Mouse (Mus musculus) testis, adult 2 months (tissue): ENCODE data around the gene Grk3. TPM values are rescaled to one million over a fixed set of nuclear protein-coding genes. Genes with fewer than 3 reads are reported as not detected.
A peak's percentile ranks its signal among the peaks of the same experiment; 100 is the strongest.

ENCODE experiments used
- H3K27ac ChIP-seq: fragments of 200-500 bp; 2 replicates; pipeline ENCODE4 v1.5.1; 2012; ENCODE audit warnings: low read depth, low read length; ENCODE audit not compliant: control insufficient read depth, insufficient read depth
- H3K27me3 ChIP-seq: fragments of 200-500 bp; 2 replicates; pipeline ENCODE4 v1.6.1; 2012; ENCODE audit warnings: mild to moderate bottlenecking, low read length, moderate library complexity; ENCODE audit not compliant: control insufficient read depth, insufficient read depth
- H3K36me3 ChIP-seq: fragments of 200-500 bp; 2 replicates; pipeline ENCODE4 v1.6.1; 2012; ENCODE audit warnings: mild to moderate bottlenecking, low read length; ENCODE audit not compliant: control insufficient read depth, insufficient read depth
- H3K4me1 ChIP-seq: fragments of 200-500 bp; 2 replicates; pipeline ENCODE4 v1.6.1; 2012; ENCODE audit warnings: low read length; ENCODE audit not compliant: control insufficient read depth, insufficient read depth
- H3K4me3 ChIP-seq: fragments of 200-500 bp; 2 replicates; pipeline ENCODE4 v1.5.1; 2012; ENCODE audit warnings: low read depth, mild to moderate bottlenecking, low read length, moderate library complexity, mixed read lengths; ENCODE audit not compliant: control insufficient read depth
- CTCF ChIP-seq: fragments of 200-500 bp; IDR thresholded peaks from 2 replicates; pipeline ENCODE4 v1.5.1; 2012; ENCODE audit warnings: low read depth, mild to moderate bottlenecking, inconsistent platforms, low read length, moderate library complexity; ENCODE audit not compliant: control insufficient read depth, insufficient read depth, insufficient replicate concordance
- POLR2A ChIP-seq: fragments of 200-500 bp; IDR thresholded peaks from 2 replicates; pipeline ENCODE4 v1.6.1; 2012; ENCODE audit warnings: low read depth, mild to moderate bottlenecking, inconsistent platforms, low read length, moderate library complexity; ENCODE audit not compliant: control insufficient read depth
- polyA plus RNA-seq: library from polyadenylated mRNA; depleted of rRNA; stranded (reverse); fragments of >200 nt; gene quantifications from 2 replicates; pipeline ENCODE4 v1.2.3, GENCODE M21; 2012; rRNA removed

The Grk3 gene
- polyA plus RNA-seq, 1 experiment: 15.8 TPM

DNA sequence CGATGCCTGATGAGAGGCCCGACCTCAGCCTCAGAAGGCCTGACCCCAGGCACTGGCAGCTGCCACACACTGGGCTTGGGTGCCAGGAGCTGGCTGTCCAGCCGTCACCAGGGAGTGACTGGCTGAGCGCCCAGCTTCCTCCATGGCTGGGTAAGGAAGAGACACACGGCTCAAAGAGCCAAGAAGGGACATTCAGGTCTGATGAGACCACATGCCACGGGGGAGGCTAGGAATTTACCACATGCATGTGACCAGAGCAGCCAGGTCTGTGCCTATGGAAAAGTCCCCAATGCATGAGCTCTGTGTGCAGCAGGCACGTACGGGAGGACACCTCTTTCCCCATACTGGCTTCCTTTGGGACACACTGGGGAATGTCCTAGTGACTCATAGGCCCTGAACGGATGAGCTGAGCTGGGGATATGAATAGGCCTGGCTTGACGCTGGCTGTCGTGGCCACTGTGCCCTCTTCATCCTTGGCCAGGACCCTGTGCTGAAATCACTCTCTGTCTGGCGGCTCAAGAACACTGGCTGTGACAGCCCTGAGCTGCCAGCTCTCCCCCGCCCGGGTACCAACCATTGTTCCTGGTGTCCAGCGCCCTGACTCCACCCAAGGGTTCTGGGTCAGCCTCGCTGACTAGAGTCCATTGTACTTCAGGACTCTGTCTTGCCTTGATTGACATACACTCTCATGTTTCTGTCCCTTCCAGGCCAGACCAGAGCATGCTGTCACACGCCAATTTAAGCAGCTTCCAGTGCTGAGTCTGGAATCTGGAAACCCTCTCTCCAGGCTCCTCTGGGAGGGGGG lies 128.7 kb downstream of the Grk3 start:
- Histone ChIP-seq H3K36me3 (no peaks in the 10 kb centered on the region), H3K4me1 (peaks cover 4% of the 10 kb centered on the region), H3K27ac (no peak overlapping the region), H3K4me3 (no peak overlapping the region), H3K27me3 (no peaks in the 10 kb centered on the region)
- TF ChIP-seq POLR2A (no peak), CTCF (no peak)

DNA sequence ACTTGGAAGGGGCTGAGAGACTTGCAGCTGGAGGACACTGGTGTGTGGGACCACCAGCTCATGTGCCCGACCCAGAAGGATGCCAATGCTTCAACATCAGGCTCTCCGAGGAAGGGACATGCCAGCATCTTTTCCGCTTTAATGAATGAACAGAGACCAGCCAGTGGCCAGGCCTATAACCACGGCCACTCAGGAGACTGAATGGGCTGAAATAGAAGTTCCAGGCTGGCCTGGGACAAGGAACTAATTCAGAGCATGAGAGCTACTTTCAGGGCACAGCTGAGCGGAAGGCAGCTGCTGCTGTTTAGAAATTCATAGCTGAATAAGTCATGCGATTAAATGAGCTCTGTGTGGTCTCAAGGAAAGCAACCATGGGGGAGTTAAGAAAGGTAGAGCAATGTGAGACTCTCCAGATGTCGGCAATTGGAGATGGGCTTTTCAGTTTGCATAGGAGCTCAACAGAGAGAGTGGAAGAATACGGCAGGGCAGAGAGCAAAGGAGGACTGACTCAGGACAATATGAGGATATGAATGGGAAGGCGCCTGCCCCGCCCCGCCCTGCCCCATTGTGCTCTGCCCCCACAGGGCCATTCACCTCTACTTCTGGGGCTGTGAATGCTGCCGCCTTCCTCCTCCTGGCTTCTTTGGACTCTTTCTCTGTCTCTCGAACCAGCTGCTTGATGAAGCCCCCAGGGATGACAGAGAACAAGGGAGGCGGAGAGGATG lies 138.0 kb downstream of the Grk3 start:
- Histone ChIP-seq H3K27ac (no peak overlapping the region), H3K27me3 (no peaks in the 10 kb centered on the region), H3K36me3 (no peaks in the 10 kb centered on the region), H3K4me1 (no peaks in the 10 kb centered on the region), H3K4me3 (no peak overlapping the region)
- TF ChIP-seq CTCF: no peak
- no peak for TF ChIP-seq POLR2A

DNA sequence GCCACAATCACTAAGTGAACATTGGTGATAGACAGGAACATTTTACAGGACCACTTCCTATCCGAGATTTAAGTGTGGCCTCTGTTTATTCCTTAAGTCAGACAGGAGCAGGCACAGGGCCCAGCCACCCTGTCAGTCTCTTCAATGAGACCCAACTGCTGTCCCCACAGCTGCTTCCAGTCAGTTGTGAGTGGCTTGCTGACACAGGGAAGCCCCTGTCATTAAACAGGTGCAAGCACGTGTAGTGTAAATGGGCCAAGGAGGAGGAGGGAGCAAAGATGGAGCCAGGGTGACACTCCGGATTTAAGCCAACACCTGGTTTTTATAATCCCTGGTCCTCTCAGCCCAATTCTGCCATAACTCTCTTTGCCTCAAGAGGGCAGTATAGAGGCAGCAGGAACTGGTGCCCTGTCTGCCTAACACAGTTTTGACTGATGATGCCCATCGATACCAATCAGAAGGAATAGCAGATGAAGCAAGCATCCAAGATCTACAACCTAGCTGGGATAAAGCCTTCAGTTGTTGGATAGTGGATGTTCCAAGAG lies 138.7 kb downstream of the Grk3 start:
- TF ChIP-seq POLR2A (no peak), CTCF (peak; percentile 44; the same call in 1 of the 2 replicates)
- H3K27me3 ChIP-seq: no peaks in the 10 kb centered on the region
- no peaks in the 10 kb centered on the region for H3K36me3 ChIP-seq
- no peaks in the 10 kb centered on the region for H3K4me1 ChIP-seq
- H3K27ac ChIP-seq: no peak overlapping the region
- no peak overlapping the region for H3K4me3 ChIP-seq

DNA sequence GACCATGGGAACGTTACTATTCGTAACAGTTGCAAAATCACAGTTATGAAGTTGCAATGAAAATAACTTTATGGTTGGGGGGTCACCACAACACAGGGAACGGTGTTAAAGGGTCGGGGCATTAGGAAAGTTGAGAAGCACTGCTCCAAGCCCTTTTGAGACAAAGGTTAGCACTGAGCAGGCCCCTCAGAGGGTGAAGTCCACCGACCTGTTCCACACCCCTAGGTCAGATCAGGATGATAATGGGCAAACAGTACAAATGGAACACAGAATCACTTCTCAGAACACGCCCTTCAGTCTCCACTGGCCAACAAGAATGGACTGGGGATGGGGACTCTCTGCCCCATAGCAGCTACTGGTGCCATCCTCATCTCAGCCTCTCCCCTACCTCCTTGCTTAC lies 142.6 kb downstream of the Grk3 start:
- Histone ChIP-seq H3K27me3 (no peaks in the 10 kb centered on the region), H3K4me3 (no peak overlapping the region), H3K27ac (no peak overlapping the region), H3K36me3 (no peaks in the 10 kb centered on the region), H3K4me1 (no peaks in the 10 kb centered on the region)
- TF ChIP-seq CTCF: no peak
- no peak for TF ChIP-seq POLR2A

DNA sequence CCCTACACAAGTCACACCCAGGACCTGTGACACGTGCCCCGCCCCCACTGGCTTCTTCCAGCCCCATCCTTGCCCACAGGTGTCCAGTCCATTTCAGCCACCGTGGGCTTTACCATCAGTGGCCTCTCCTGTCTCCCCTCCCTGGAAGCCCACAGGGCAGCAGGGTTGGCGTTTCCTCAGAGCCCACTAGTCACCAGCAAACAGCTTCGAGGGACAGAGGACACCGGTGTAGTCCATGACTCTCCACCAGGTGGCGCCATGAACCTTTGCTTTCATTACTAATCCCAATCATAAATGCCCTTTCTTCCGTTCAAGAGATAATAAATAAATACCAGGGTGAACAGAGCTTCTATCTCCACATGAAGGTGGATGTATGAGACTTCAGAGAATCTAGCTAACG lies 144.9 kb downstream of the Grk3 start:
- no peaks in the 10 kb centered on the region for H3K27me3 ChIP-seq

DNA sequence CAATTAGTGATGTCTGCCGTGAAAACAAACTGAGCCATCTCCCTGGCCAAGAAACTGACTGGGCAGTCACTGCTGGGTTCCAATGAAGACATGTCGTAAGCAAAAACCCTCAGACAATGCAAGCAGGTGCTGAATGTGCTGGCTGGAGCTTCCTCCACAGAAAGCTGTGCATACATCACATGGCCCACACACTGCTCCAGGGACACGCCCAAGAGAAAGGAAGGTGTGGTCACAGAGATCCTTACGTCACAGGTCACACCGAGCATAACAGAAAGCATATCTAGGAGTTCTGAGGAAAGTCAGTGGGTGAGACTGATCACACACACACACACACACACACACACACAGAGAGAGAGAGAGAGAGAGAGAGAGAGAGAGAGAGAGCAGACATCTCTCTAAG lies 147.0 kb downstream of the Grk3 start:
- H3K27ac ChIP-seq: no peak overlapping the region
- no peaks in the 10 kb centered on the region for H3K36me3 ChIP-seq
- no peaks in the 10 kb centered on the region for H3K4me1 ChIP-seq
- H3K4me3 ChIP-seq: no peak overlapping the region
- no peak for TF ChIP-seq CTCF
- no peaks in the 10 kb centered on the region for H3K27me3 ChIP-seq

More for the DNA sequence above, 144.9 kb downstream of the Grk3 start:
- no peak for TF ChIP-seq POLR2A
- peak; percentile 78 for TF ChIP-seq CTCF
- Histone ChIP-seq H3K27ac (no peak overlapping the region), H3K4me1 (no peaks in the 10 kb centered on the region), H3K4me3 (no peak overlapping the region), H3K36me3 (no peaks in the 10 kb centered on the region)

DNA sequence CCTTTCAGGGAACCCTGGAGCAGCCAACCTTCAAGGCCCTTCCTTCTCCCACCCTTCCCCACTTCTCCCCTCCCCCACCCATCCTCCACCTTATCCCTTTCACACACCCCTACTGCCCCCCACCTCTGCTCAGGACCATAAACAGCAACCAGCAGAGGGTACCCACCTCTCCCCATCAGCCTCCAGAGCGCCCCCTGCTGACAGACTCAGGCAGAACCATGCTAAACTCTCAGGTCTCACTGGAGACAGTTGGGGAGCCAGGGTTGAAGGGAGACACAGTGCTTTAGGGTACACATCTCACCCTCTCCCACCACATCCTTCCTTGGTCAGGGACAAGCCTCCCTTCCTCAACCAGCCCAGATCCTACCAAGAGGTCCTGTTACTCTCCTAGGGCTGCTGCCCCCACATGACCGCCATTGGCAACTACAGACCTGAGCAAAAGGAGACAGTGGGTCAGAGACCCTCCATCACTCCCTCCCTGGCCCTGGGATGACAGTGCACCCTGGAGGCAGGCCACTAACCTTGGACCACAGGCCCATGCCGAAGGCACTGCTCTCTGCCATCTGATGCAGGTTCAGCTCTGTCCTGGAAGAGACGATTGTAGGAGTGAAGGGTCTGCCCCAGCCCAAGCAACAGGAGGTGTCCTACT lies 150.7 kb downstream of the Grk3 start:
- Histone ChIP-seq H3K4me1 (no peaks in the 10 kb centered on the region), H3K27ac (no peak overlapping the region), H3K36me3 (no peaks in the 10 kb centered on the region), H3K4me3 (no peak overlapping the region), H3K27me3 (no peaks in the 10 kb centered on the region)
- TF ChIP-seq CTCF: peak; percentile 72
- no peak for TF ChIP-seq POLR2A

Other genes starting within 250 kb of the Grk3 start
- 36.8 and 39.4 TPM in 2 replicates for gene Myo18b, start 119.4 kb downstream of the Grk3 start, polyA plus RNA-seq
- gene Crybb2, start 54.3 kb upstream of the Grk3 start, polyA plus RNA-seq: not detected in 2 replicates
- gene Crybb3, start 65.8 kb upstream of the Grk3 start, polyA plus RNA-seq: 0.41 and 0.84 TPM in 2 replicates
- gene 2900026A02Rik, start 205.4 kb upstream of the Grk3 start, polyA plus RNA-seq: 2.1 and 2.2 TPM in 2 replicates
- gene Tmem211, start 211.1 kb upstream of the Grk3 start, polyA plus RNA-seq: not detected in 2 replicates